Mouse (Mus musculus) bone marrow macrophage, adult 2 months (primary cell): ENCODE measurements around the gene Mlkl.

ENCODE experiments used
- CTCF ChIP-seq: IDR thresholded peaks from 2 replicates; pipeline ENCODE4 v1.5.1; 2012; ENCODE audit warnings: low read depth, mild to moderate bottlenecking, low read length, moderate library complexity
- POLR2A ChIP-seq: IDR thresholded peaks from 2 replicates; pipeline ENCODE4 v1.6.1; 2012; ENCODE audit warnings: mild to moderate bottlenecking, low read depth, low read length, borderline replicate concordance

- no peak for TF ChIP-seq CTCF
- no peak for TF ChIP-seq POLR2A
Measured at GRCm38 (mm10) chr8:111264693-111265220, 73.2 kb downstream of the Mlkl start.
